Mouse (Mus musculus): ENCODE measurements at regions not wholly inside any gene's neighbourhood (a gene's known extent, or its start where the extent isn't known, plus 50 kb on each side); places are given as distances from the start of the nearest gene placed in this dataset.

DNA sequence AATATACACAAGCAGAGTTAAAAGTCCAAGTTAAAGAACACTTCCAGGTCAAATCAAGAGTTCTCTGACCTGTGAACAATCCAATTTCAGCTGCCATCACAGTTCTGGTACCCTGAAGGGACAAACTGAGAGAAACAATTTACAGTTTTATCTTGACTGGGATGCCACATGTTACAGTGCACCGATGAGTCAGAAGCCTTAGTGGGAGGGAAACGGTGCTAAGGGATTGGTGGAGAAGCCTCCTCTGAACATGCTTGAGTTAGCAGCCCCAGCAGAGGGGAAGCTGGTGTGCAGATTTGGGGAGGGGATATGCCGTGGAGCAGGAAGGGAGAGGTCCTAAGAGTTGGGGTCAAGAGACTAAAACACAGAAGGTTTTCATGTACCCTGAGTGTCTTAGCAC lies 423.9 kb upstream of the Gm10131 start:
- no peak for TF ChIP-seq CTCF (IDR thresholded peaks at IDR 0.05; ENCODE audit: control insufficient read depth, insufficient read depth, insufficient read length)
- TF ChIP-seq USF1 (IDR thresholded peaks at IDR 0.05; ENCODE audit: low read depth): no peak
- TF ChIP-seq MYOD1 (IDR thresholded peaks at IDR 0.05; ENCODE audit: control insufficient read depth, insufficient read length, low read depth): no peak

All from C2C12 (cell line).